In genomic region chr10:44696973-44697372, GRCm38 (mm10) we compare ENCODE assay signal across 31 mouse cellular contexts.
A peak's percentile ranks its signal among the peaks of the same experiment; 100 is the strongest.
DNase-seq lines count a peak whose midpoint lies in the region; ATAC-seq and TF ChIP-seq lines count a peak whose summit lies in the region.
"Had no signal": no experiment of that assay in that cellular context is flagged by ENCODE, and none has a peak within 500 bp of the region (broad histone marks: within the 10 kb centered on the region; RNA-seq: fewer than 3 reads in every experiment).

No protein-coding gene starts in this region.

- no peak overlapping the region for H3K27ac ChIP-seq in forebrain, embryonic 13.5 days
- no peak overlapping the region for H3K27ac ChIP-seq in forebrain, embryonic 16.5 days (ENCODE audit: low read length)
- H3K27ac ChIP-seq in lung, postnatal 0 days (ENCODE audit: low read length) = no peak overlapping the region
- H3K27ac ChIP-seq: embryonic facial prominence, embryonic 13.5 days; hindbrain, embryonic 13.5 days; kidney, postnatal 0 days; limb, embryonic 10.5 days; limb, embryonic 15.5 days; liver, embryonic 15.5 days; macrophage had no signal

- H3K4me3 ChIP-seq in forebrain, embryonic 13.5 days = no peak overlapping the region
- H3K4me3 ChIP-seq in forebrain, embryonic 16.5 days (replicated peaks; ENCODE audit: low read length) = no peak overlapping the region
- H3K4me3 ChIP-seq in lung, postnatal 0 days (ENCODE audit: low read depth, low read length) = no peak overlapping the region
- H3K4me3 ChIP-seq: embryonic facial prominence, embryonic 13.5 days; erythroblast, embryonic 14.5 days; hindbrain, embryonic 13.5 days; limb, embryonic 10.5 days; limb, embryonic 15.5 days; liver, embryonic 15.5 days had no signal

- 0 out of 2 replicates have a peak, but pooled peaks have one; percentile 13 for ATAC-seq in forebrain, embryonic 13.5 days
- ATAC-seq in forebrain, embryonic 16.5 days = no peak
- no peak for ATAC-seq in lung, postnatal 0 days
- no peak for ATAC-seq in megakaryocyte, adult 5-6 weeks (ENCODE audit: poor library complexity, severe bottlenecking)
- ATAC-seq: CD4-positive, CD25-positive, alpha-beta regulatory T cell, adult 4 months; intestine, embryonic 16.5 days; midbrain, embryonic 16.5 days had no signal

- no peak for TF ChIP-seq CTCF in lung, postnatal 0 days (IDR thresholded peaks at IDR 0.05)

- DNase-seq in lung, postnatal 10 days = peak; percentile 4
- no peak for DNase-seq in lung, postnatal 0 days (ENCODE audit: low spot score)
- peak; percentile 25 for DNase-seq in retina, postnatal 1 day
- DNase-seq in retina, embryonic 14.5 days (ENCODE audit: low spot score) = no peak
- DNase-seq: adrenal gland, postnatal 10 days; cerebellum, adult 11-12 months; cerebellum, adult 9-11 months; embryo, embryonic 11 days; gastrocnemius, postnatal 25 days; heart, adult 18-20 months; heart, postnatal 4 days; kidney, adult 8-10 months; kidney, postnatal 4 days; layer of hippocampus, postnatal 36 days; thymus, adult 2 months; thymus, postnatal 36 days had no signal

- WGBS in forebrain, embryonic 13.5 days = 8% methylated on average over 2 of the region's 2 CpGs
- WGBS in forebrain, embryonic 16.5 days = 5% methylated on average over 2 of the region's 2 CpGs
- 36% methylated on average over 2 of the region's 2 CpGs for WGBS in lung, postnatal 0 days

- no peak overlapping the region for H3K4me2 ChIP-seq in forebrain, embryonic 13.5 days
- H3K4me2 ChIP-seq in forebrain, embryonic 16.5 days (ENCODE audit: low read length) = no peak overlapping the region
- no peak overlapping the region for H3K4me2 ChIP-seq in lung, postnatal 0 days (replicated peaks; ENCODE audit: low read depth, low read length)
- H3K4me2 ChIP-seq: embryonic facial prominence, embryonic 13.5 days; heart, embryonic 11.5 days; hindbrain, embryonic 13.5 days; limb, embryonic 15.5 days; liver, embryonic 15.5 days had no signal

- no peak overlapping the region for H3K9ac ChIP-seq in forebrain, embryonic 13.5 days
- no peak overlapping the region for H3K9ac ChIP-seq in forebrain, embryonic 16.5 days (replicated peaks; ENCODE audit: low read depth, low read length)
- H3K9ac ChIP-seq in lung, postnatal 0 days (replicated peaks; ENCODE audit: low read depth) = no peak overlapping the region
- H3K9ac ChIP-seq: embryonic facial prominence, embryonic 13.5 days; hindbrain, embryonic 13.5 days; limb, embryonic 15.5 days; liver, embryonic 15.5 days had no signal

- no peaks in the 10 kb centered on the region for H3K27me3 ChIP-seq in forebrain, embryonic 13.5 days
- H3K27me3 ChIP-seq in forebrain, embryonic 16.5 days (replicated peaks; ENCODE audit: control insufficient read depth, insufficient read depth, low read length) = no peaks in the 10 kb centered on the region
- no peaks in the 10 kb centered on the region for H3K27me3 ChIP-seq in lung, postnatal 0 days (replicated peaks; ENCODE audit: insufficient read depth, low read length)
- H3K27me3 ChIP-seq: embryonic facial prominence, embryonic 13.5 days; hindbrain, embryonic 13.5 days; limb, embryonic 15.5 days; liver, embryonic 15.5 days had no signal

- no peak for TF ChIP-seq EP300 in lung, postnatal 0 days (IDR thresholded peaks at IDR 0.05)

- H3K36me3 ChIP-seq in forebrain, embryonic 13.5 days (ENCODE audit: poor library complexity, severe bottlenecking) = no peaks in the 10 kb centered on the region
- H3K36me3 ChIP-seq in forebrain, embryonic 16.5 days (ENCODE audit: control insufficient read depth, insufficient read depth) = no peaks in the 10 kb centered on the region
- no peaks in the 10 kb centered on the region for H3K36me3 ChIP-seq in lung, postnatal 0 days (ENCODE audit: insufficient read depth, low read length)
- H3K36me3 ChIP-seq: embryonic facial prominence, embryonic 13.5 days; hindbrain, embryonic 13.5 days; limb, embryonic 10.5 days; limb, embryonic 15.5 days; liver, embryonic 15.5 days had no signal

- no peaks in the 10 kb centered on the region for H3K4me1 ChIP-seq in forebrain, embryonic 13.5 days
- no peaks in the 10 kb centered on the region for H3K4me1 ChIP-seq in forebrain, embryonic 16.5 days (replicated peaks; ENCODE audit: control insufficient read depth, insufficient read depth, low read length)
- H3K4me1 ChIP-seq in lung, postnatal 0 days (ENCODE audit: insufficient read depth, low read depth, low read length) = no peaks in the 10 kb centered on the region
- H3K4me1 ChIP-seq: hindbrain, embryonic 13.5 days; limb, embryonic 10.5 days; liver, embryonic 15.5 days had no signal

- no peaks in the 10 kb centered on the region for H3K9me3 ChIP-seq in forebrain, embryonic 13.5 days (replicated peaks)
- no peaks in the 10 kb centered on the region for H3K9me3 ChIP-seq in forebrain, embryonic 16.5 days (ENCODE audit: control insufficient read depth, low read length)
- no peaks in the 10 kb centered on the region for H3K9me3 ChIP-seq in lung, postnatal 0 days (ENCODE audit: low read length)
- H3K9me3 ChIP-seq: embryonic facial prominence, embryonic 13.5 days; hindbrain, embryonic 13.5 days; limb, embryonic 10.5 days; limb, embryonic 15.5 days; liver, embryonic 15.5 days had no signal

Comparison
In these comparisons a context has a peak if more than half of its experiments do, and no peak if none do; other contexts are left out.
1. DNase-seq: peak in lung, postnatal 10 days (single experiment) and retina, postnatal 1 day (single experiment); none in lung, postnatal 0 days (single experiment) and retina, embryonic 14.5 days (single experiment).